Mouse (Mus musculus): Measurements from ENCODE around the gene Ubn2. TPM values are rescaled to one million over a fixed set of nuclear protein-coding genes. Genes with fewer than 3 reads are reported as not detected.

Ubn2 gene
- polyA plus RNA-seq, 1 experiment from 2014 or later: 26.4 TPM

DNA sequence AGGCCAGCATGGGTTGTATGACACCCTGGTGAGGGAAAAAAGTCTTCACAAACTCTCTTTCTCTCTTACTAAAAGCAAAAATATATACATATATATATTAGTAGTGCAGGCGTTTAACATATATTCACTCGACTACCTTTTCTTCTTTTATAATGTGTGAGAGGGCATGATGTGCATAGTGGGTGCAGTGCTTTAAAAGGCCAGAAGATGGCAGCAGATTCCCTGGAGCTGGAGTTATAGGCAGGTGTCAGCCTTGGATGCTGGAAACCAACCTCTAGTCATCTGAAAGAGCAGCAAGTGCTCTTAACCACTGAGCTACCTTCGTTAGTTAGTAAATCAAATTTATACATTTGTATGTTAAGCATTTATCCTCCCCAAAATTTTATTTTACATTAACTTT, 58.8 kb downstream of the Ubn2 start:
- H3K27ac ChIP-seq (replicated peaks): no peak overlapping the region
- H3K36me3 ChIP-seq: peaks cover 61% of the 10 kb centered on the region
- H3K9me3 ChIP-seq: no peaks in the 10 kb centered on the region
- H3K27me3 ChIP-seq: no peaks in the 10 kb centered on the region
- H3K4me1 ChIP-seq: no peaks in the 10 kb centered on the region
- no peak overlapping the region for H3K9ac ChIP-seq (replicated peaks)
- H3K4me2 ChIP-seq (replicated peaks): no peak overlapping the region
- WGBS: 80% methylated on average over 3 of the region's 3 CpGs
- no peak for ATAC-seq (ENCODE audit: low FRiP score, low read depth)
- no peak overlapping the region for H3K4me3 ChIP-seq

DNA sequence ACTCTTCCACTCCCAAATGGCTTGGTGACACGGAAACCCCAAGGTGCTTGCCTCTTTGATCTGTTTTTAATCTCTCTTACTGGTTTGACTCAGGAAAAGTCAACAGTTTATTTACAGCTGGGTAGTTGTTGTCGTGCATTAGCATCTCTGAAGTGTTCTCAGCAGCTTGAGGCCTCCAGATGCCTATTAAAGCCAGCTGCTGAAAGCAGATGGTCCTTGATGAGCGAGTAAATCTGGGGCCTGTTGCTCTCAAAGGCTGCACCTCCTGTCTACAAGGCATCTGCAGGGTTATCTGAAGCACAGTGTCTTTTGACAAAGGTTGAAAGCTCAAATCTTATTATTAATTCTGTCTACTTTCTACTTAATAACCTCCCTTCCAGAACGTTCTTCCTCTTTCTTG, 61.9 kb downstream of the Ubn2 start:
- Histone ChIP-seq H3K9ac (replicated peaks) (no peak overlapping the region), H3K9me3 (no peaks in the 10 kb centered on the region), H3K36me3 (peaks cover 59% of the 10 kb centered on the region), H3K4me2 (replicated peaks) (no peak overlapping the region), H3K4me1 (no peaks in the 10 kb centered on the region), H3K27ac (replicated peaks) (no peak overlapping the region), H3K27me3 (no peaks in the 10 kb centered on the region), H3K4me3 (no peak overlapping the region)
- no peak for ATAC-seq (ENCODE audit: low FRiP score, low read depth)
- WGBS: 61% methylated on average over 4 of the region's 4 CpGs

- WGBS: 93% methylated on average over 1 of the region's 1 CpGs
- H3K4me2 ChIP-seq (replicated peaks): no peak overlapping the region
- peaks cover 4% of the 10 kb centered on the region; the same call in 1 of the 2 replicates for H3K36me3 ChIP-seq
- ATAC-seq (ENCODE audit: low FRiP score, low read depth): no peak
- H3K4me3 ChIP-seq: no peak overlapping the region
- no peaks in the 10 kb centered on the region for H3K27me3 ChIP-seq
- H3K9ac ChIP-seq (replicated peaks): no peak overlapping the region
- H3K9me3 ChIP-seq: no peaks in the 10 kb centered on the region
- H3K27ac ChIP-seq (replicated peaks): no peak overlapping the region
- no peaks in the 10 kb centered on the region for H3K4me1 ChIP-seq
Measured at GRCm38 (mm10) chr6:38512096-38512495, 78.3 kb downstream of the Ubn2 start.

DNA sequence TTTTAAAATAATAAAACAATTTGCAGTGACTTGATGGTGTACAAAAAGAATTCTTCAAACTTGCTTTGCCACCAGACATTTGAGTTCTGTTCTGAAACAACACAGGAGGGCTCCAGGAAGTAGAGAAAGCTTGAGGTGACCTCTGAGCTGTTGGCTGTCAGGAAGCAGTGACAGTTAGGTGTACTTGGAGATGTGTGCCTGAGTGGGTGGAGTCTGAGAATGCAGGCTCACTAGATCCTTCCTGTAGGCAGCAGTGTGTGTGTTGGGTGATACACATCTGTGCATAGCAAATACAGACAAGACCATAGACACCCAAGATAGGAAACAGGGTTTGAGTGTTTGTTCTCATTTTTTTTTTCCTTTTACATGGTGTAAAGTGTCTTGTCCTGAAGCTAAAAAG, 79.1 kb downstream of the Ubn2 start:
- Histone ChIP-seq H3K27me3 (no peaks in the 10 kb centered on the region), H3K4me1 (no peaks in the 10 kb centered on the region), H3K4me3 (no peak overlapping the region), H3K9ac (replicated peaks) (no peak overlapping the region), H3K9me3 (no peaks in the 10 kb centered on the region), H3K36me3 (peaks cover 4% of the 10 kb centered on the region; the same call in 1 of the 2 replicates), H3K27ac (replicated peaks) (no peak overlapping the region), H3K4me2 (replicated peaks) (no peak overlapping the region)
- ATAC-seq (ENCODE audit: low FRiP score, low read depth): no peak

- H3K27ac ChIP-seq (replicated peaks): no peak overlapping the region
- 0 out of 2 replicates have a peak, but pooled peaks cover 4% of the 10 kb centered on the region for H3K36me3 ChIP-seq
- H3K4me2 ChIP-seq (replicated peaks): no peak overlapping the region
- no peaks in the 10 kb centered on the region for H3K9me3 ChIP-seq
- H3K4me1 ChIP-seq: no peaks in the 10 kb centered on the region
- H3K27me3 ChIP-seq: no peaks in the 10 kb centered on the region
- ATAC-seq (ENCODE audit: low FRiP score, low read depth): no peak
- H3K9ac ChIP-seq (replicated peaks): no peak overlapping the region
- no peak overlapping the region for H3K4me3 ChIP-seq
- WGBS: 90% methylated on average over 4 of the region's 4 CpGs
Measured at GRCm38 (mm10) chr6:38515201-38515600, 81.5 kb downstream of the Ubn2 start.

GRCm38 (mm10) chr6:38523851-38524250, 90.1 kb downstream of the Ubn2 start:
- Histone ChIP-seq H3K4me2 (replicated peaks) (no peak overlapping the region), H3K9me3 (no peaks in the 10 kb centered on the region), H3K4me1 (no peaks in the 10 kb centered on the region), H3K36me3 (0 out of 2 replicates have a peak, but pooled peaks cover 4% of the 10 kb centered on the region), H3K9ac (replicated peaks) (no peak overlapping the region), H3K4me3 (no peak overlapping the region), H3K27ac (replicated peaks) (no peak overlapping the region), H3K27me3 (no peaks in the 10 kb centered on the region)
- ATAC-seq (ENCODE audit: low FRiP score, low read depth): no peak
- WGBS: 34% methylated on average over 8 of the region's 8 CpGs

DNA sequence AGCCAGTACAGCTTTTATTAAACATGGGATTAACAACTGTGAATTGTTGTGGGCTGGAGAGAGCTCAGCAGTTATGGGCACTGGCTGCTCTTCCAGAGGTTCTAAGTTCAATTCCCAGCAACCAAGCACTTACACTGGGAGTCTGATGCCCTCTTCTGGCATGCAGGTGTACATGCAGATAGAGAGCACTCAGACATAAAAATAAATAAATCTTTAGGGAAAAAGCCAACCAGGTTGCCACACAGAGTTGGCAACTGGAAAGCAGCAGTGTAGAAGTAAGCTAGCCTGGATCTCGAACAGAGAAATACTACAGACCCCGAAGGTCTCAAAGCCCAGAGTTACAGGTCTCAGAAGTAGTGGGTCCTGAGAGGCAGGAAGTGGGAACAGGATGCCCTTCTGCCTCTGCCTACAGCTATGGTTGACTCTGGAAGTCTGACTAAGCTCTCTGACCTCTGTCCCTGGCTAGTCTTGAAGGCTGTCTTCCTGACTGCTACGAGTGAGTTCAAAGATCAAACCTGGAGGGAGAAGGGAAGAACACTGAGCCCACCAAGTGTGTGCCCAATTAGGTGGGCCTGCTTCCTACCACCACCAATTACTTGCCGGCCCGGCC, 97.6 kb downstream of the Ubn2 start:
- Histone ChIP-seq H3K27me3 (no peaks in the 10 kb centered on the region), H3K4me1 (no peaks in the 10 kb centered on the region), H3K4me3 (no peak overlapping the region), H3K9me3 (no peaks in the 10 kb centered on the region), H3K4me2 (replicated peaks) (no peak overlapping the region), H3K36me3 (no peaks in the 10 kb centered on the region), H3K9ac (replicated peaks) (no peak overlapping the region), H3K27ac (replicated peaks) (no peak overlapping the region)
- WGBS: 72% methylated on average over 5 of the region's 5 CpGs
- no peak for ATAC-seq (ENCODE audit: low FRiP score, low read depth)

DNA sequence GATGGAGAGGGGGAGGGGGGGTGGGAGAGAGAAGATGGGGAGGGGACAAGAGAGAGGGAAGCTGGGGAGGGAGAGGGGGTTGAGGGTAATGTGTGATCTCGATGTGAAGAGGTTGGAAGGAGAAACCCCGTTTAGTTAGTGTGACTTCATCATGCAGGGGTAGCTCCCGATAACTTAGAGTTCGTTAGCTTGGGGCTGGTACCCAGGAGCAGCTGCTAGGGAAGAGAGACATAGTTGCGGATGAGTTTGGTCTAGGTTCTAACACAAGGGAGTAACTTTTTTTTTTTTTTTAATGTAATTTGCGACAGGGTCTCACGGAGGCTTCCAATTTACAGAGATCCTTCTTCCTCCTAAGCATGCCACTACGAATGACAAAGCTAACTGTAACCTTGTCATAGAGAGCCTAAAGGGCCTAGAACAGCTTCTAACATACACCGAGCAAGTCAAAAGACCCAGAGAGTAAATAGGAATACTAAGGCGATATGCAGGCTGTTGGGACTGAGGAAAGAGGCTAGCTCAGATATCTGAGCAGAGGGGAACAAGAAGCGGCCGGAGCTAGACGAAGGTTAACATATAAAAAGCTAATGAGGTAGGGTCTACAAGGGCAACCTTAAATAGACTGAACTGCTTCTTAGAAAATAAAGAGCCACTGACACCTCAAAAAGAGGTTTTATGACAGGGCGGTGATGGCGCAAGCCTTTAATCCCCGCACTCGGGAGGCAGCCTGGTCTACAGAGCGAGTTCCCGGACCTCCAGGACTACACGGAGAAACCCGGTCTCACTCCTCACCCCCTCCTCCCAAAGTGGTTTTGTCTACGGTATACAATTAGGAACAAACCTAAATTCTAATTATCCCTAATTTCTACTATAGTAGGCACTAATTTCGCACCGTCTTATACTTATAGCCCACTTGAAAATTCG, 99.0 kb downstream of the Ubn2 start:
- ATAC-seq (ENCODE audit: low FRiP score, low read depth): peak; percentile 24; the same call in 1 of the 2 replicates
- Histone ChIP-seq H3K9ac (replicated peaks) (peak overlapping the region; percentile 76), H3K36me3 (no peaks in the 10 kb centered on the region), H3K27ac (replicated peaks) (peak overlapping the region; percentile 95), H3K27me3 (no peaks in the 10 kb centered on the region), H3K4me3 (peak overlapping the region; percentile 84), H3K4me2 (replicated peaks) (peak overlapping the region; percentile 78), H3K4me1 (no peaks in the 10 kb centered on the region), H3K9me3 (no peaks in the 10 kb centered on the region)
- 10% methylated on average over 25 of the region's 25 CpGs for WGBS

DNA sequence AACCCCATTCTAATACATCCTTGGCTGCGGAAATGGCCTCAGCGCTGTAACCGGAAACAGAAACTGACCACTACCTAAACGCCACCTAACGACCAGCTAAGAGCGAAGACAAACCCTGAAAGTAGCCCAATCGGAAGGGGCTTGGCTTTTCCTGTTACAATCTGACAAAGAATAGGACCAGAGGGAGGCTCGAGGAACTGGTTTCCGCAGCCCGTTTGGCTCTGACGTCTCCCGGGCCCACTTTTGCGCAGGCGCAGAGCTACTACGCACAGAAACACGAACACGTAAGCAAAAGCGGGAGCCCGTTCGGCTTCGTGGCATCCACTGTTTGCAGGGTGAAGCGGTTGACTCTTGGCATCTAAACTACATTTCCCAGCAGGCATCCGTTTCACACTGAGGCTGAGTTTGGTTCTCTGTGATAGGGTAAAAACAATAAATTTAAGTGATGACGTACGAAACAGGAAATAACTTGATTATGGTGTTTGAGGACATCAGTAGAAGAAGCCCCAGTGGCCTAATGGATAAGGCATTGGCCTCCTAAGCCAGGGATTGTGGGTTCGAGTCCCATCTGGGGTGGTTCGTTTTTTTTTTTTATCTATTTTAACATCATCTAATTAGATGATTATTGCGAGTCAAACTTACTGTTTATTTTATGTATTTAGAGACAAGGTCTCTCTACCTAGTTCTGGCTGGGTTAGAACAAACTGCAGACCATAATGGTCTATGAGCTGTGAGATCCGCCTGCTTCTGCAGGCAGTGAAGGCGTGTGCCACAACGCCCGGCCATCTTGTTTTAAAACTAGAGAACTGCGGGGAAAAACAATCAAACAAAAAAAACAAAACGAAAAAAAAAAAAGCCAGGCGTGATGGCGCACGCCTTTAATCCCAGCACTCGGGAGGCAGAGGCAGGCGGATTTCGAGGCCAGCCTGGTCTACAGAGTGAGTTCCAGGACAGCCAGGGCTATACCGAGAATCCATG, 100.0 kb downstream of the Ubn2 start, which contains the start of gene Fmc1:
Gene Fmc1, plus strand, starts transcription at position 75 of the 978 bp plus-strand sequence.
- Histone ChIP-seq H3K4me3 (peak within 1 kb of the TSS; percentile 84), H3K9me3 (no peaks in the 10 kb centered on the region), H3K36me3 (no peaks in the 10 kb centered on the region), H3K27me3 (no peaks in the 10 kb centered on the region), H3K4me1 (no peaks in the 10 kb centered on the region), H3K4me2 (replicated peaks) (peak within 1 kb of the TSS; percentile 78), H3K27ac (replicated peaks) (peak within 1 kb of the TSS; percentile 95), H3K9ac (replicated peaks) (peak within 1 kb of the TSS; percentile 76)
- 5% methylated on average over 41 of the region's 41 CpGs for WGBS
- peak; percentile 90 for ATAC-seq (ENCODE audit: low FRiP score, low read depth)

- H3K4me2 ChIP-seq (replicated peaks): peak overlapping the region; percentile 60
- peaks cover 8% of the 10 kb centered on the region; the same call in 1 of the 2 replicates for H3K36me3 ChIP-seq
- H3K27ac ChIP-seq (replicated peaks): peak overlapping the region; percentile 93
- peak overlapping the region; percentile 89 for H3K9ac ChIP-seq (replicated peaks)
- WGBS: under 1% methylated on average over 51 of the region's 53 CpGs
- H3K27me3 ChIP-seq: no peaks in the 10 kb centered on the region
- peak; percentile 74 for ATAC-seq (ENCODE audit: low FRiP score, low read depth)
- H3K4me3 ChIP-seq: peak overlapping the region; percentile 84
- H3K4me1 ChIP-seq: no peaks in the 10 kb centered on the region
- no peaks in the 10 kb centered on the region for H3K9me3 ChIP-seq
Measured at GRCm38 (mm10) chr6:38534640-38535365, 101.1 kb downstream of the Ubn2 start.

GRCm38 (mm10) chr6:38535366-38535690, 101.6 kb downstream of the Ubn2 start:
- Histone ChIP-seq H3K9me3 (no peaks in the 10 kb centered on the region), H3K4me1 (no peaks in the 10 kb centered on the region), H3K4me2 (replicated peaks) (peak overlapping the region; percentile 60), H3K9ac (replicated peaks) (peak overlapping the region; percentile 89), H3K4me3 (peak overlapping the region; percentile 84), H3K36me3 (peaks cover 9% of the 10 kb centered on the region; the same call in 1 of the 2 replicates), H3K27ac (replicated peaks) (peak overlapping the region; percentile 93), H3K27me3 (no peaks in the 10 kb centered on the region)
- WGBS: 2% methylated on average over 9 of the region's 9 CpGs
- no peak for ATAC-seq (ENCODE audit: low FRiP score, low read depth)
